Mouse (Mus musculus): ENCODE results near the gene Il10rb. TPM values are rescaled to one million over a fixed set of nuclear protein-coding genes. Genes with fewer than 3 reads are reported as not detected.

Il10rb gene
- polyA plus RNA-seq, 1 experiment from 2014 or later = 49.5 TPM

- WGBS = 67% methylated on average over 11 of the region's 11 CpGs
Observed at GRCm38 (mm10) chr16:91459841-91460370, 53.9 kb downstream of the Il10rb start.

GRCm38 (mm10) chr16:91461066-91461638, 55.2 kb downstream of the Il10rb start:
- no peaks in the 10 kb centered on the region for H3K9me3 ChIP-seq
- no peak overlapping the region for H3K9ac ChIP-seq
- no peaks in the 10 kb centered on the region for H3K27me3 ChIP-seq
- no peak for ATAC-seq (ENCODE audit: borderline replicate concordance, extremely low read depth, low FRiP score, low TSS enrichment)
- H3K27ac ChIP-seq = peak overlapping the region; percentile 46
- 55% methylated on average over 11 of the region's 11 CpGs for WGBS
- H3K4me3 ChIP-seq = no peak overlapping the region
- H3K4me1 ChIP-seq = peaks cover 11% of the 10 kb centered on the region
- no peak overlapping the region for H3K4me2 ChIP-seq
- no peaks in the 10 kb centered on the region for H3K36me3 ChIP-seq

More at GRCm38 (mm10) chr16:91459841-91460370, 53.9 kb downstream of the Il10rb start:
- ATAC-seq (ENCODE audit: borderline replicate concordance, extremely low read depth, low FRiP score, low TSS enrichment) = no peak
- Histone ChIP-seq H3K27ac (no peak overlapping the region), H3K4me2 (no peak overlapping the region), H3K4me3 (no peak overlapping the region), H3K9ac (no peak overlapping the region), H3K9me3 (no peaks in the 10 kb centered on the region), H3K27me3 (no peaks in the 10 kb centered on the region), H3K4me1 (no peaks in the 10 kb centered on the region), H3K36me3 (no peaks in the 10 kb centered on the region)

GRCm38 (mm10) chr16:91461773-91462181, 55.8 kb downstream of the Il10rb start:
- Histone ChIP-seq H3K4me1 (peaks cover 16% of the 10 kb centered on the region), H3K27ac (peak overlapping the region; percentile 80), H3K27me3 (no peaks in the 10 kb centered on the region), H3K9me3 (no peaks in the 10 kb centered on the region), H3K4me2 (no peak overlapping the region), H3K4me3 (no peak overlapping the region), H3K9ac (no peak overlapping the region), H3K36me3 (no peaks in the 10 kb centered on the region)
- WGBS = 50% methylated on average over 9 of the region's 9 CpGs
- no peak for ATAC-seq (ENCODE audit: borderline replicate concordance, extremely low read depth, low FRiP score, low TSS enrichment)

GRCm38 (mm10) chr16:91462644-91463043, 56.7 kb downstream of the Il10rb start:
- H3K27me3 ChIP-seq = no peaks in the 10 kb centered on the region
- H3K4me1 ChIP-seq = peaks cover 16% of the 10 kb centered on the region
- no peak overlapping the region for H3K4me3 ChIP-seq
- H3K27ac ChIP-seq = 0 out of 2 replicates have a peak overlapping the region, but pooled peaks have one; percentile 8
- H3K4me2 ChIP-seq = no peak overlapping the region
- WGBS = 71% methylated on average over 3 of the region's 3 CpGs
- H3K36me3 ChIP-seq = no peaks in the 10 kb centered on the region
- H3K9me3 ChIP-seq = no peaks in the 10 kb centered on the region
- no peak overlapping the region for H3K9ac ChIP-seq
- ATAC-seq (ENCODE audit: borderline replicate concordance, extremely low read depth, low FRiP score, low TSS enrichment) = no peak

- Histone ChIP-seq H3K9me3 (no peaks in the 10 kb centered on the region), H3K4me3 (no peak overlapping the region), H3K27me3 (no peaks in the 10 kb centered on the region), H3K27ac (no peak overlapping the region), H3K4me2 (no peak overlapping the region), H3K9ac (no peak overlapping the region), H3K36me3 (no peaks in the 10 kb centered on the region), H3K4me1 (peaks cover 16% of the 10 kb centered on the region)
- WGBS = 70% methylated on average over 2 of the region's 2 CpGs
- ATAC-seq (ENCODE audit: borderline replicate concordance, extremely low read depth, low FRiP score, low TSS enrichment) = no peak
Observed at GRCm38 (mm10) chr16:91463400-91463799, 57.4 kb downstream of the Il10rb start.

GRCm38 (mm10) chr16:91463836-91464400, 58.0 kb downstream of the Il10rb start:
- Histone ChIP-seq H3K36me3 (no peaks in the 10 kb centered on the region), H3K4me1 (peaks cover 16% of the 10 kb centered on the region), H3K9ac (peak overlapping the region; percentile 42; the same call in 1 of the 2 replicates), H3K4me2 (peak overlapping the region; percentile 93), H3K4me3 (peak overlapping the region; percentile 65), H3K27me3 (no peaks in the 10 kb centered on the region), H3K27ac (peak overlapping the region; percentile 86), H3K9me3 (no peaks in the 10 kb centered on the region)
- 77% methylated on average over 4 of the region's 4 CpGs for WGBS
- ATAC-seq (ENCODE audit: borderline replicate concordance, extremely low read depth, low FRiP score, low TSS enrichment) = no peak

- H3K4me3 ChIP-seq = peak overlapping the region; percentile 65
- no peaks in the 10 kb centered on the region for H3K36me3 ChIP-seq
- no peaks in the 10 kb centered on the region for H3K9me3 ChIP-seq
- WGBS = 2% methylated on average over 44 of the region's 44 CpGs
- peak overlapping the region; percentile 86 for H3K27ac ChIP-seq
- peak; percentile 96 for ATAC-seq (ENCODE audit: borderline replicate concordance, extremely low read depth, low FRiP score, low TSS enrichment)
- peaks cover 16% of the 10 kb centered on the region for H3K4me1 ChIP-seq
- no peaks in the 10 kb centered on the region for H3K27me3 ChIP-seq
- H3K4me2 ChIP-seq = peak overlapping the region; percentile 93
- peak overlapping the region; percentile 69 for H3K9ac ChIP-seq
Observed at GRCm38 (mm10) chr16:91464594-91465504, 58.9 kb downstream of the Il10rb start.

GRCm38 (mm10) chr16:91465505-91466240, 59.7 kb downstream of the Il10rb start:
- no peaks in the 10 kb centered on the region for H3K27me3 ChIP-seq
- no peaks in the 10 kb centered on the region for H3K36me3 ChIP-seq
- peaks cover 16% of the 10 kb centered on the region for H3K4me1 ChIP-seq
- H3K4me2 ChIP-seq = peak overlapping the region; percentile 93
- H3K9ac ChIP-seq = peak overlapping the region; percentile 69
- peak overlapping the region; percentile 65 for H3K4me3 ChIP-seq
- no peak for ATAC-seq (ENCODE audit: borderline replicate concordance, extremely low read depth, low FRiP score, low TSS enrichment)
- H3K27ac ChIP-seq = peak overlapping the region; percentile 31; the same call in 1 of the 2 replicates
- WGBS = 42% methylated on average over 13 of the region's 13 CpGs
- H3K9me3 ChIP-seq = no peaks in the 10 kb centered on the region

GRCm38 (mm10) chr16:91466566-91466965, 60.6 kb downstream of the Il10rb start:
- H3K27ac ChIP-seq = no peak overlapping the region
- peak overlapping the region; percentile 93; the same call in 1 of the 2 replicates for H3K4me2 ChIP-seq
- 48% methylated on average over 6 of the region's 6 CpGs for WGBS
- H3K9ac ChIP-seq = no peak overlapping the region
- no peaks in the 10 kb centered on the region for H3K27me3 ChIP-seq
- no peaks in the 10 kb centered on the region for H3K9me3 ChIP-seq
- no peaks in the 10 kb centered on the region for H3K36me3 ChIP-seq
- no peak overlapping the region for H3K4me3 ChIP-seq
- peaks cover 16% of the 10 kb centered on the region for H3K4me1 ChIP-seq
- 0 out of 2 replicates have a peak, but pooled peaks have one; percentile 12 for ATAC-seq (ENCODE audit: borderline replicate concordance, extremely low read depth, low FRiP score, low TSS enrichment)

GRCm38 (mm10) chr16:91470470-91470869, 64.5 kb downstream of the Il10rb start:
- Histone ChIP-seq H3K27me3 (no peaks in the 10 kb centered on the region), H3K9ac (no peak overlapping the region), H3K4me3 (no peak overlapping the region), H3K9me3 (no peaks in the 10 kb centered on the region), H3K4me1 (peaks cover 12% of the 10 kb centered on the region; the same call in 1 of the 2 replicates), H3K36me3 (no peaks in the 10 kb centered on the region), H3K27ac (no peak overlapping the region), H3K4me2 (no peak overlapping the region)
- WGBS = 76% methylated on average over 3 of the region's 3 CpGs
- ATAC-seq (ENCODE audit: borderline replicate concordance, extremely low read depth, low FRiP score, low TSS enrichment) = no peak

- H3K4me2 ChIP-seq = no peak overlapping the region
- ATAC-seq (ENCODE audit: borderline replicate concordance, extremely low read depth, low FRiP score, low TSS enrichment) = no peak
- no peaks in the 10 kb centered on the region for H3K27me3 ChIP-seq
- WGBS = 68% methylated on average over 6 of the region's 6 CpGs
- no peaks in the 10 kb centered on the region for H3K9me3 ChIP-seq
- no peaks in the 10 kb centered on the region for H3K36me3 ChIP-seq
- H3K27ac ChIP-seq = no peak overlapping the region
- H3K4me3 ChIP-seq = no peak overlapping the region
- H3K4me1 ChIP-seq = 0 out of 2 replicates have a peak, but pooled peaks cover 2% of the 10 kb centered on the region
- no peak overlapping the region for H3K9ac ChIP-seq
Observed at GRCm38 (mm10) chr16:91471481-91471880, 65.5 kb downstream of the Il10rb start.

Measured in lung, embryonic 15.5 days (tissue).